Mouse (Mus musculus) embryonic facial prominence, embryonic 15.5 days (tissue): ENCODE results near the gene Mbd5. TPM values are rescaled to one million over a fixed set of nuclear protein-coding genes. Genes with fewer than 3 reads are reported as not detected.

Source experiments
- ATAC-seq: fragments of 200-750 bp; cut with Nextera tagmentation; 2 replicates; pipeline ENCODE4 v1.8.0; 2017; ENCODE audit warnings: low read depth, moderate TSS enrichment; ENCODE audit not compliant: insufficient number of reproducible peaks, low FRiP score, low TSS enrichment
- H3K27ac ChIP-seq: fragments of 300-500 bp; sonication (generic); replicated peaks from 2 replicates; pipeline ENCODE4 v1.5.1; 2015; ENCODE audit warnings: mild to moderate bottlenecking, inconsistent platforms
- H3K27me3 ChIP-seq: fragments of 300-500 bp; sonication (generic); 2 replicates; pipeline ENCODE4 v1.6.1; 2015; ENCODE audit warnings: inconsistent platforms
- H3K36me3 ChIP-seq: fragments of 300-500 bp; sonication (generic); 2 replicates; pipeline ENCODE4 v1.6.1; 2015; ENCODE audit warnings: mild to moderate bottlenecking, inconsistent platforms
- H3K4me1 ChIP-seq: fragments of 300-500 bp; sonication (generic); 2 replicates; pipeline ENCODE4 v1.6.1; 2015; ENCODE audit warnings: inconsistent platforms
- H3K4me2 ChIP-seq: fragments of 300-500 bp; sonication (generic); replicated peaks from 2 replicates; pipeline ENCODE4 v1.6.1; 2015; ENCODE audit warnings: mild to moderate bottlenecking, inconsistent platforms
- H3K4me3 ChIP-seq: fragments of 300-500 bp; sonication (generic); replicated peaks from 2 replicates; pipeline ENCODE4 v1.5.1; 2015; ENCODE audit warnings: mild to moderate bottlenecking, inconsistent platforms
- H3K9ac ChIP-seq: fragments of 300-500 bp; sonication (generic); 2 replicates; pipeline ENCODE4 v1.6.1; 2015; ENCODE audit warnings: inconsistent platforms
- H3K9me3 ChIP-seq: fragments of 300-500 bp; sonication (generic); replicated peaks from 2 replicates; pipeline ENCODE4 v1.6.1; 2016; ENCODE audit warnings: inconsistent platforms
- WGBS: fragments of 180-500 bp; shearing (Covaris S2); methylation state at CpG from one replicate; pipeline ENCODE4 v1.1.7; 2015; 5-methylcytosine and 5-hydroxymethylcytosine counted together
- polyA plus RNA-seq: library from polyadenylated mRNA; unstranded; fragments of >200 nt; fragmentation: Nextera tagmentation; extraction: Ambion mirVana; gene quantifications from 2 replicates; pipeline ENCODE4 v1.2.1, GENCODE M21; 2015

Gene Mbd5
- polyA plus RNA-seq, 1 experiment from 2014 or later = 28.4 TPM

DNA sequence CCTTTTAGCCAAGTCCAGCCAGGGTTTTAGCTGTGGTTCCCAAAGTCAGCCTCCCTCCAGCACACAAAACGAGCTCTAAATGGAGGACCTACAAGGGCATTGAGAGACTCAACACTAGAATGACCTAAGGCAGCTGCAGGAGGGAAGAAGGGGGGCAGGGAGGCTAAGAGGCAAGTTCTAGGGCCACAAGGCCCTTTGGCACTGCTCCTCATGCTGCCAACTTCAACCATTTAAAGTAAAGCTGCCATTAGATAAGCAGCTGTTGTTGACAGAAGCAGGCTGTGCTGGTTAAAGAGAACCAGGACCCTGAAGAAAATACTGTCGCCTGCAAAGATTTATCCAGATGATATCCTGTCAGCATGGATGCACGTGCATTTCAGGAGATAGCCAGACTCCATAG, 423.3 kb downstream of the Mbd5 start:
- no peaks in the 10 kb centered on the region for H3K36me3 ChIP-seq
- no peaks in the 10 kb centered on the region for H3K9me3 ChIP-seq
- no peak for ATAC-seq
- WGBS = 53% methylated on average over 3 of the region's 3 CpGs
- H3K27ac ChIP-seq = no peak overlapping the region
- no peaks in the 10 kb centered on the region for H3K4me1 ChIP-seq
- H3K4me3 ChIP-seq = no peak overlapping the region
- no peak overlapping the region for H3K9ac ChIP-seq
- H3K27me3 ChIP-seq = no peaks in the 10 kb centered on the region
- no peak overlapping the region for H3K4me2 ChIP-seq

Other genes with a start within 250 kb of the Mbd5 start
- gene Acvr2a, start 135.4 kb upstream of the Mbd5 start, polyA plus RNA-seq = 17.3 and 18.1 TPM in 2 replicates
- gene Orc4, start 769 bp downstream of the Mbd5 start, polyA plus RNA-seq = 88.4 and 90.6 TPM in 2 replicates